Mouse (Mus musculus): ENCODE data around the gene Abhd4.

DNA sequence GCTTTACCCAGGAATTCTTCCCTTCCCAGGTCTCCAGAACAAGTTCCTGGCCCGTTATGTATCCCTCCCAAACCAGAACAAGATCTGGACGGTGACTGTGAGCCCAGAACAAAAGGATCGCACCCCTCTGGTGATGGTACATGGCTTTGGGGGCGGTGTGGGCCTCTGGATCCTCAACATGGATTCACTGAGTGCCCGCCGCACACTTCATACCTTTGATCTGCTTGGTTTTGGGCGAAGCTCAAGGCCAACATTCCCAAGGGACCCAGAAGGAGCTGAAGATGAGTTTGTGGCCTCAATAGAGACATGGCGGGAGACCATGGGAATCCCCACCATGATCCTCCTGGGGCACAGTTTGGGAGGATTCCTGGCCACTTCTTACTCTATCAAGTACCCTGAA lies 8.6 kb downstream of the Abhd4 start:
- TF ChIP-seq CTCF (IDR thresholded peaks at IDR 0.05; ENCODE audit: borderline replicate concordance, control insufficient read depth, extremely low read depth, insufficient read depth, low read length, poor library complexity): no peak
- no peak for TF ChIP-seq POLR2A (IDR thresholded peaks at IDR 0.05; ENCODE audit: control insufficient read depth, extremely low read depth, insufficient read depth, low read length, poor library complexity)

All from thymus, adult 2 months (tissue).